Mouse (Mus musculus) lung, postnatal 0 days (tissue): ENCODE measurements at regions not wholly inside any gene's neighbourhood (a gene's known extent, or its start where the extent isn't known, plus 50 kb on each side); places are given as distances from the start of the nearest gene placed in this dataset.

ENCODE experiments used
- CTCF ChIP-seq: IDR thresholded peaks from 2 replicates; pipeline ENCODE4 v1.5.1; 2016; ENCODE audit warnings: antibody characterized with exemption, mild to moderate bottlenecking
- EP300 ChIP-seq: IDR thresholded peaks from 2 replicates; pipeline ENCODE4 v1.6.1; 2016; ENCODE audit warnings: antibody characterized with exemption, mild to moderate bottlenecking, control low read depth

DNA sequence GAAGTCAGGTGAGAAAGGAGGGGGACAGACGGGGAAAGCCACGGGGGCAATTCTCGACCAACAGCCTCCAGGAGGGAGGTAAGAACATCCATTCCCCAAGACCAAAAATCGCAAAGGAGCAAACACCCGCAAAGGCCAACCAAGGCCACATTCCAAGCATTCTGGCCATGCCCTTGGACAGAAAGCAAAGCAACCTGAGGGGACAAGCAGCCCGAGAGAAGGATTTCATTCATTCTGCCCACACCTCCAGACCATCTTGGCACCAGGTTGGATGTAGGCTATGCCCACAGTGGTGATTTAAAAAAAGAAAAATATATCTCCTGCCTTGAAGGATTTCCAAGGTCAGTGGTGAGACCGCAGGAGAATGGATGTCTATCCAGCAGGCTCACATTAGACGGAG is 88.2 kb downstream of the Fam43a start:
- TF ChIP-seq CTCF: no peak
- TF ChIP-seq EP300: no peak
